In genomic region chr3:50406771-50407170, GRCm38 (mm10) we compare ENCODE assay signal across 18 mouse cellular contexts. TPM values are rescaled to one million over a fixed set of nuclear protein-coding genes. Genes with fewer than 3 reads are reported as not detected.
DNase-seq lines count a peak whose midpoint lies in the region; TF ChIP-seq lines count a peak whose summit lies in the region.
"Had no signal": no experiment of that assay in that cellular context is flagged by ENCODE, and none has a peak within 500 bp of the region (broad histone marks: within the 10 kb centered on the region; RNA-seq: fewer than 3 reads in every experiment).

No protein-coding gene starts in this region.

- H3K4me3 ChIP-seq in lung, adult 2 months (replicated peaks; ENCODE audit: extremely low read depth, low read depth, low read length): no peak overlapping the region
- H3K4me3 ChIP-seq in MEL (ENCODE audit: control insufficient read depth in 1 of 2, insufficient read depth in 1 of 2, low read depth in 2 of 2, low read length in 2 of 2): no peak overlapping the region
- H3K4me3 ChIP-seq in small intestine, adult 2 months (ENCODE audit: low read depth, low read length): no peak overlapping the region
- H3K4me3 ChIP-seq: forebrain, embryonic 12.5 days; heart, embryonic 10.5 days; limb, embryonic 13.5 days; liver, embryonic 15.5 days had no signal

- no peak for TF ChIP-seq CTCF in lung, adult 2 months (IDR thresholded peaks at IDR 0.05; ENCODE audit: insufficient read depth, low read length)
- no peak for TF ChIP-seq CTCF in MEL (IDR thresholded peaks at IDR 0.05 in 2 of 3, conservative IDR thresholded peaks at IDR 0.05 in 1 of 3; ENCODE audit: control insufficient read depth in 1 of 3, insufficient read depth in 1 of 3, low read depth in 2 of 3, low read length in 3 of 3, poor library complexity in 1 of 3, severe bottlenecking in 1 of 3)
- no peak for TF ChIP-seq CTCF in small intestine, adult 2 months (IDR thresholded peaks at IDR 0.05; ENCODE audit: extremely low read depth, insufficient read length, insufficient replicate concordance, low read depth, low read length)

- no peak overlapping the region for H3K27ac ChIP-seq in MEL (ENCODE audit: control insufficient read depth, low read depth, low read length)
- peak overlapping the region; percentile 37; the same call in 1 of the 2 replicates for H3K27ac ChIP-seq in small intestine, adult 2 months (ENCODE audit: insufficient read depth, low read depth, low read length)
- H3K27ac ChIP-seq: forebrain, embryonic 12.5 days; heart, embryonic 10.5 days; hindbrain, embryonic 14.5 days; kidney, postnatal 0 days; limb, embryonic 13.5 days; liver, embryonic 15.5 days; stomach, postnatal 0 days had no signal

- no peaks in the 10 kb centered on the region for H3K27me3 ChIP-seq in MEL (ENCODE audit: control insufficient read depth in 1 of 2, insufficient read depth in 2 of 2, low read length in 2 of 2)
- H3K27me3 ChIP-seq in small intestine, adult 2 months (ENCODE audit: control insufficient read depth, insufficient read depth, low read length): no peaks in the 10 kb centered on the region
- H3K27me3 ChIP-seq: forebrain, embryonic 12.5 days; limb, embryonic 13.5 days; liver, embryonic 15.5 days had no signal

- intact Hi-C loops in gastrocnemius, postnatal 36 days (cut with DNase I): no loop called here

- no peak for TF ChIP-seq RAD21 in MEL (IDR thresholded peaks at IDR 0.05; ENCODE audit: low read depth, low read length)

- 65% methylated on average over 2 of the region's 2 CpGs for WGBS in lung, adult 2 months
- WGBS in small intestine, adult 2 months: 83% methylated on average over 2 of the region's 2 CpGs

- peak; percentile 6 to 15 for DNase-seq in lung, adult 18-20 months
- DNase-seq in lung, adult 2 months: no peak
- DNase-seq in MEL (ENCODE audit: low read depth, low spot score): peak; percentile 76
- DNase-seq in lung, postnatal 36 days: peak; percentile 34
- no peak for DNase-seq in gastrocnemius, postnatal 36 days
- DNase-seq in urinary bladder, postnatal 14 days (ENCODE audit: low spot score): no peak
- DNase-seq: cerebellum, adult 11 months; cerebellum, postnatal 14 days; gastrocnemius, postnatal 25 days; heart, postnatal 10 days had no signal

- H3K4me1 ChIP-seq in lung, adult 2 months (ENCODE audit: control insufficient read depth, insufficient read depth, low read length): no peaks in the 10 kb centered on the region
- H3K4me1 ChIP-seq in MEL (ENCODE audit: control insufficient read depth in 1 of 2, insufficient read depth in 2 of 2, low read length in 2 of 2): no peaks in the 10 kb centered on the region
- H3K4me1 ChIP-seq in small intestine, adult 2 months (ENCODE audit: control insufficient read depth, insufficient read depth, insufficient read length, low read length): no peaks in the 10 kb centered on the region
- H3K4me1 ChIP-seq: forebrain, embryonic 12.5 days; heart, embryonic 10.5 days; limb, embryonic 13.5 days; liver, embryonic 15.5 days had no signal

- H3K36me3 ChIP-seq in MEL (ENCODE audit: control insufficient read depth in 1 of 2, insufficient read depth in 2 of 2, low read length in 2 of 2): no peaks in the 10 kb centered on the region; a peak in 1 of 4 replicates
- no peaks in the 10 kb centered on the region for H3K36me3 ChIP-seq in small intestine, adult 2 months (ENCODE audit: control insufficient read depth, insufficient read depth, low read length)
- H3K36me3 ChIP-seq: forebrain, embryonic 12.5 days; heart, embryonic 10.5 days; limb, embryonic 13.5 days; liver, embryonic 15.5 days had no signal

- peak in 1 of 2 experiments; percentile 30; a peak in 2 of 4 replicates for TF ChIP-seq EP300 in MEL (IDR thresholded peaks at IDR 0.05; ENCODE audit: low read depth in 1 of 2, low read length in 2 of 2)

- no peak for TF ChIP-seq POLR2A in lung, adult 2 months (IDR thresholded peaks at IDR 0.05; ENCODE audit: borderline replicate concordance, extremely low read depth, low read depth, low read length)
- no peak for TF ChIP-seq POLR2A in MEL (IDR thresholded peaks at IDR 0.05; ENCODE audit: control insufficient read depth in 1 of 2, insufficient read depth in 1 of 2, low read depth in 1 of 2, low read length in 2 of 2, poor library complexity in 1 of 2)
- no peak for TF ChIP-seq POLR2A in small intestine, adult 2 months (IDR thresholded peaks at IDR 0.05; ENCODE audit: low read depth, low read length)

- H3K79me2 ChIP-seq in MEL (ENCODE audit: control insufficient read depth, insufficient read depth, low read length, poor library complexity): no peaks in the 10 kb centered on the region

- no peak overlapping the region for H3K9ac ChIP-seq in MEL (ENCODE audit: control insufficient read depth, low read depth, low read length, poor library complexity, severe bottlenecking)
- H3K9ac ChIP-seq: forebrain, embryonic 12.5 days; hindbrain, embryonic 14.5 days; limb, embryonic 13.5 days; liver, embryonic 15.5 days had no signal

- no peaks in the 10 kb centered on the region for H3K9me3 ChIP-seq in MEL (replicated peaks; ENCODE audit: insufficient read depth, low read length)
- H3K9me3 ChIP-seq: forebrain, embryonic 12.5 days; heart, embryonic 10.5 days; limb, embryonic 13.5 days; liver, embryonic 15.5 days had no signal

TF ChIP-seq in MEL, 35 proteins besides CTCF, POLR2A, EP300 and RAD21:
- TF ChIP-seq MYC (IDR thresholded peaks at IDR 0.05; ENCODE audit: low read depth, low read length): no peak
- no peak for TF ChIP-seq JUND (IDR thresholded peaks at IDR 0.05; ENCODE audit: low read depth, low read length)
- no peak for TF ChIP-seq UBTF (IDR thresholded peaks at IDR 0.05; ENCODE audit: borderline replicate concordance, insufficient read depth, low read depth, low read length)
- no peak for TF ChIP-seq MAX (IDR thresholded peaks at IDR 0.05; ENCODE audit: low read length)

RNA-seq across cellular contexts. Expression of gene Slc7a11, which starts 36.6 kb away (rescaled TPM):
- polyA plus RNA-seq in lung, adult 2 months (2012; rRNA removed): 0.16 and 2.1 TPM in 2 replicates
- 0.69 and 7.0 TPM in 2 replicates for total RNA-seq in MEL (2012; rRNA removed)
- polyA plus RNA-seq in MEL (2012; ENCODE audit: insufficient read depth in 1 of 2, insufficient read length in 2 of 2, low read depth in 1 of 2, low replicate concordance in 2 of 2, missing spikeins in 1 of 2): 1 to 10 TPM in 1 of 2 experiments, not detected in 1; 3.3 TPM
- 0.27 and 0.55 TPM in 2 replicates for polyA plus RNA-seq in small intestine, adult 2 months (2012; rRNA removed)
- under 1 TPM; 0.20 to 0.36 TPM for total RNA-seq in gastrocnemius, postnatal 36 days (2021)

Comparison
In these comparisons a context has a peak if more than half of its experiments do, and no peak if none do; other contexts are left out.
1. DNase-seq: peak in lung, adult 18-20 months (2 of 2), MEL (single experiment) and lung, postnatal 36 days (single experiment); none in lung, adult 2 months (single experiment), gastrocnemius, postnatal 36 days (0 of 2) and urinary bladder, postnatal 14 days (single experiment).